Mouse (Mus musculus) small intestine, adult 2 months (tissue): ENCODE results near the gene Tssc4.

Source experiments
- CTCF ChIP-seq: fragments of 200-500 bp; IDR thresholded peaks from 2 replicates; pipeline ENCODE4 v1.5.1; 2012; ENCODE audit warnings: low read depth, mild to moderate bottlenecking, control low read depth, inconsistent platforms, low read length, moderate library complexity, mixed read lengths; ENCODE audit not compliant: insufficient replicate concordance, insufficient read length; ENCODE audit errors: extremely low read depth
- POLR2A ChIP-seq: fragments of 200-500 bp; IDR thresholded peaks from 2 replicates; pipeline ENCODE4 v1.6.1; 2012; ENCODE audit warnings: low read depth, mild to moderate bottlenecking, control low read depth, inconsistent platforms, low read length, moderate library complexity

GRCm38 (mm10) chr7:143119826-143120225 lies 50.8 kb downstream of the Tssc4 start:
- no peak for TF ChIP-seq CTCF
- no peak for TF ChIP-seq POLR2A
